Mouse (Mus musculus): ENCODE measurements around the gene Sfmbt2.
"Not testable (repeated sequence)": the region's sequence is repeated elsewhere in the genome, so short reads cannot be mapped to it uniquely, and the experiment has no call there.

Gene Sfmbt2

DNA sequence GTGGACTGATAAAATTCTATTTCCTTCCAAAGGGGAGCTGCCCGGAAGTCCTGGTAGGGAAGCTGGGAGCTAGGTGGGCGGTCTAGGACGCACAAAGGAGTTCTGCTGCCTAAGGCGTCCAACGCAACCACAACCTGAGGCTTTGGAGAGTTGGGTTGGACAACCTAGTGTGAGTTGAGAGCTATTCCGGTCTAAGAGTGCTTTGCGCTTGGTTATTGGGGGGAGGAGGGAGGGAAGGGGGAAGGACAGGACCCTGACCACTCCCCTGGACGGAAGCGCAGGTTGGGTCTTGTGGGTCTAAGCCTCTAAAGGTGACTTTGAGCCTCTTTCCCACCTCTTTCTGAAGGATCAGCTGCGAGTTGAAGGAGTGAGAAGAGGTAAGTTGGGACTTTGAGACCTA is at the start of gene Sfmbt2:
TSS of gene Sfmbt2 (plus strand) at position 335 of the 400 bp plus-strand sequence.
- no peak for DNase-seq

- DNase-seq: no peak
Observed at GRCm38 (mm10) chr2:10321093-10321492, 49.2 kb upstream of the Sfmbt2 start.

DNA sequence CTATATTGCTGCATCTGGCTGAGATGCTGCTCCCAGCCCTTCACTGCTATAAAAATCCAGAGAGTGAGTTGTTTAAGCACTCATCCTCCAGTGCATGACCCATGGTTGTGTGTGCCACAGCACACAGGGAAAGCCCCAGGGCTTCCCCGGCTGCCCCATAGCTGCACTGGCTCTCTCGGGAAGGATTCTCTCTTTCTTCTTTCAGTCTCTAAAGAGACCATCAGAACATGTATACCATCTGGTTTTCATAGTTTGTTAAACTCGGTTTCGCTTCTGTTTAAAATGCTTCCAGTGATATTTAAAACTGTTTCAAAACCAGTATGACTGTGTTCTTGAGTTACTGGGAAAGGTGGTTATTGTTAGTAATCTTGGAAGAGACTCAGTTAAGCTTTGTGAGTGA is 47.1 kb upstream of the Sfmbt2 start:
- DNase-seq: no peak

DNA sequence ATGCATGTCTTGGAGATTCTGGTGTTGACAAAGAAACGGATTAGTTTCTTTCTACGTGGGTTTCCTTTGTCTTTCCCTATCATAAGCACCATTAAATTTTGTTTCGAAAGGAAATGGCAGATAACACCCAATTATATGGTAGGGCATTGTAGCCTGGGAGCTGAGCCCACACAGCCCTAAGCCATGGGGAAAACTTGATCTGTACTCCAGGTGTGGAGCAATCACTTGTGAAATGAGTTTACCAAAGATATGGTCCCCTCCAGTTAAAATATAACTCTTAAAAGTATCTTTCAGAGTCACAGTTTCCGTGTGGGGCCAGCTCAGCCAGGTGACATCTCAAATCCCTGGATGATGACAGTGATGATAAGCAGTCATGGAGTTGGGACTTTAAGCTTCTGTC is 45.3 kb upstream of the Sfmbt2 start:
- no peak for DNase-seq

- no peak for DNase-seq
Observed at GRCm38 (mm10) chr2:10330216-10330615, 40.1 kb upstream of the Sfmbt2 start.

- no peak for DNase-seq
Observed at GRCm38 (mm10) chr2:10334299-10334698, 36.0 kb upstream of the Sfmbt2 start.

GRCm38 (mm10) chr2:10335037-10335608 is 35.2 kb upstream of the Sfmbt2 start:
- DNase-seq: no peak

- no peak for DNase-seq
Observed at GRCm38 (mm10) chr2:10340022-10340421, 30.3 kb upstream of the Sfmbt2 start.

DNA sequence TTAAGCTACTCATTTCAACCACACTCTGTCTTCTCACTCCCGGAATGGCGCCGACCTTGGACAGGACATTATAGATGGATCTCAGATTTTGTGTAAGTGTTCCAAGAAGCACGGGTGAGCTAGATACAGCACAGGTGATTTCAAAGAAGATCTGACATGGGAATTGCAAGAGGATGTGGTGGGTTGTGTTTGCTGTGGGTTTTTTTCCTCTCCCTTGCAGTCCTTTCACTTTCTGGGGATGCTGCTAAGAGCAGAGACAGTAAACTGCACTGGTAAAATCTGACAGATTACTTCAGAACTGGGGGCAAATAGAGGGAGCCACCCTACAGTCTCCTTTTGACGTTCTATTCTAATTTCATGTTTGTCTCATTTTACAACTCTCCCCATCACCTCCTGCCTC is 26.8 kb upstream of the Sfmbt2 start:
- DNase-seq: no peak

GRCm38 (mm10) chr2:10344073-10344472 is 26.2 kb upstream of the Sfmbt2 start:
- not testable (repeated sequence) for DNase-seq

DNA sequence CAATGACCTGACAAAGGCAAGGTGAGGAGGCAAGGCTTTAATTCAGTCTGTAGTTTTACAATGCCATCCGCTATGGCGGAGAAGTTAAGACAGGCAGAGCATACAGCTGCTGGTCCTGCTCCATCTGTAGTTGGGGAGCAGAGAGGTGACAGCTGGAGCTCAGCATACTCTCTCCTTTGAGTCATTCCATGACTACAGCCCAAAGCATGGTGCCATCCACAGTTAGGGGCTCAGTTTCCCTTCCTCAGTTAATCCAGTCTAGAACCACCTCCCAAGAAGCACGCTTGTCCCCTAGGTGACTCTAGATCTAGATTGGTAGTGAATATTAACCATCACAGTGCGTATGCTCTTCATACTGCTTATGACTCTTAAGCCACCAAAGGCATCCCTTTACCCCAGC is 23.1 kb upstream of the Sfmbt2 start:
- DNase-seq: no peak

- DNase-seq: no peak
Observed at GRCm38 (mm10) chr2:10348036-10348435, 22.3 kb upstream of the Sfmbt2 start.

GRCm38 (mm10) chr2:10350266-10350810 is 20.0 kb upstream of the Sfmbt2 start:
- no peak for DNase-seq

- no peak for DNase-seq
Observed at GRCm38 (mm10) chr2:10351125-10351524, 19.2 kb upstream of the Sfmbt2 start.

DNA sequence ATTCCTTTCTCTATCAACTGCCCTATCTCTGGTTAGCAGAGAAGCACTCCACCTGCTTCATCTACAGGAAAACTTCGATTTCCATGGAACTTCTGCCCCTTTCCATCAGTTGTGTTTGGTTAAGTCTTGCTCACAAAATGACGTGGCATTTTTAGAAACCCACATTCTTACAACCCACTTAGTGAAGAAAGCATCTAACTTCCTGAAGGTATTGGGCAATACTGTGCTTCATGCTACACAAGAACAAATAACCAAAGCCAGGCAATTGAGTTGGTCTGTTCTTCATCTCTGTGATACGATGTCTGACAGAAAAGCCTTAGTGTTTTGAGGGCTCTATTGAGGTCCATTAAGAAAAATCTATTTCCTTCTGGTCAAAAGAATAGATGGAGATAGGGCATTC is 17.4 kb upstream of the Sfmbt2 start:
- DNase-seq: no peak

DNA sequence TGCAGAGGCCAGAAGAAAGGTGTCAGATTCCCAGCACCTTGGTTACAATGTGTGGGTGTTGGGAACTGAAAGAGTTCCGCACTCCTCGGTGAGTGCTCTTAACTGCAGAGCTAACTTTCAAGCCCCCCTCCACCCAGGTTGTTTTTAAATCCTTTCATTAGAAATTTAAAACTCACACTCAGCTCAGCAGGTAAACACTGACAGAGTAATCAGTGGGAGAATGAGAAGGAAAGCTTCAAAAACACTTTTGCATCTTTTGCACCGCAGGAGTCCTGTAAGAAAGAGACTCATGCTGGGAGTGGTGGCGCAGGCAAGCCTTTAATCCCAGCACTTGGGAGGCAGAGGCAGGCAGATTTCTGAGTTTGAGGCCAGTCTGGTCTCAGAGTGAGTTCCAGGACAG is 16.4 kb upstream of the Sfmbt2 start:
- no peak for DNase-seq

DNA sequence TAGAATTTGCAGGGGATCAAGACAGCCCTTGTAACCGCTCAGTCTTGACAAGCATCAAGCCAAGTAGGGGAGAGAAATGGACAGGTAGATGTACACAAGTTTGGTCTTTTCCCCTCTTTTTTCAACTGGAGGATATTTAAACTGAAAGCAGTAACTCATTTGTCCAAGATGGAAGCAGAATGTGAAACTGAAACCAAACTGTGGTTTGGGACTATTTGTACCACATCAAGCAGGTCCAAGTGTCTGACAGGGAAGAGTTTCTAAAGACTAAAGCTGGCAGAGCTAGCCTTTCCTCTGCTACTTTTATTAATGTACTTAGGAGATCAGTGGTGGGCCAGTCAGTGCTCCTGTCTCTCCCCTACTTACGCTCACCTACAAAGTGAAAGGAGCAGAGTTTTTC is 10.4 kb upstream of the Sfmbt2 start:
- DNase-seq: no peak

DNA sequence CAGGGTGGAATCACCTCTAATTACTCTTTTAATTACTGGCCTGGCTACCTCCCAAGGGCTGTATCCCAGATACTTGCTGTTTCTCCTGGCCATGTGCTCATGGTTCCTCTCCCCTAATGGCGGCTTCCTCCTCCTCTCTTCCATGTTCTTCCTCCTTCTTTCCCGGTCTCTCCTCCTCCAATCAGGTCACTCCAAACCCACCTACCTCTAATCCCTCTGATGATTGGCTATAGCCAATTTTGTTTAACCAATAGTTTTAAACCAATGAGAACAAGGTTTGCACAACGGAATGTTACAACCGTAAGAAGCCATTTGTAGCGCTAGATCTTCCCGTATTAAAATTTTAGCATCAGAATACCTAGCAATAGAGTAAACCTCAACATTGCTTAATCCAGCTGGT is 5.2 kb upstream of the Sfmbt2 start:
- DNase-seq: no peak

DNA sequence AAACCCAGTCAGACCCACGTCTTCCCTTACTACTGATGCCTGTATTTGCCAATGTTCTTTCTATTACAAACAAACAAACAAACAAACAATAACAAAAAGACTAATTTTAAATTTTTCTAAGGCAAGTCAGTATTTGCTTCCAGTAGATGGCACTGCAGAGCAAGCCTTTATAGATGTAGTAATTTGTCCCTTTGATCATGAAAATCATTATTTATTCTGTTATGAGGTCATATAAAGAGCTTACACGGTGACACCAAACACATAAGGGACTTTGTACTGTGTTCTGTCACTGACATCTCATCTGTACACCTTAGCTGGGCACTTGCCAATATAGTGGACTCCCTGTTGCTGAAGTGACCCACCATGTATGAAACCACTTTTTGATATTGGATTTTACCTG is 4.0 kb upstream of the Sfmbt2 start:
- no peak for DNase-seq

DNA sequence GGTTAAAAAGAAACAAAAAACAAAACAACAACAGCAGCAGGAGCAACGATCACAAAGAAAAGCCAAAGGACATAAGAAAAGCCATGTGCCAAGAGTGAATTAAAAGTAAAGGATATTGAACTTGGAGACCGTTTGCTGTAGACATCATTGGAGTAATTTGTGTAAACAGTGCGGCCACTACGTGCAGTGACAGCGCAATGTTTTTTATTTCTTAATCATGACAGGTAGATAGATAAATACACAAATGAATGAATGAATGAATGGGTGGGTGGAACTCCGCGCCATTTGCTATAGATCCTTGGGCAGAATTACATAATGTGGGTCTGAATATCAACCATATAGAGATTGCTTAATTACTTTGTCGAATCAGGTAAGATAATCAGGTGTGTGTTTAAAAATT is 634 bp upstream of the Sfmbt2 start:
- no peak for DNase-seq

DNA sequence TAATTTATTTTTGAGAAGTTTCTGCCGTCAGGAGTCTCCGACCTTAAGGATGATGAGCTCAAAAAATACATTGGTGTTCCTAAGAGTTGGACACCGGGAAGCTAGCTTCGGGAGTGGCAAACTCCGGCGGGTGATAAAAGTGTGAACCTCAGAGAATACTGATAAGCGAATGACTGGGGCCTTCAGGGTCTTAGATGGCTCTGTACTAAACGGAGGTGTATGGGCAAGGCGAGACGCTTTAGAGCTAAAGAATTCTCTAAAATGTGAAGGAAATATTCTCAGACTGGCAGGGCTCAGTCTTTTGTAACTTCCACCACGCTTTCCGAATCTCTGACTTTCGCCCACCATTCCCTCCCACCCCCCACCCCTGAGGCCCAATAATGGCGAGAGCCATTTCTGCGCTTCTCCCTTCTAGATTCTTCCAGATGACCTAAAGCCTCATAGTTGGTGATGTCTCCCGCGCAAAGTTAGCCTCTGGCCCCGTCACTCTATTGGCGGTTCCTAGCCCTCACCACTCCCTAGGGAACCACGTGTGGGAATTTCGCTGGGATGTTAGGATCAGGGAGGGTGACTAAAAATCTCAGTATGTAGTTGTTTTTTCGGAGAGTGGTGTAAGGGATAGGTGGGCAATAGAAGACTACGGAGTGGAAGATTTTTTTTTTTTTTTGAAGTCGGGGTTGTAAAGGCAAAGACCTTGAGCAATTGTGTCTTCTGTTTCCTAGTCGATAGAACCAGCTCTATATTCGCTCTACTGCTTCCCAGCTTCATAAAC is 563 bp downstream of the Sfmbt2 start:
- no peak for DNase-seq

- DNase-seq: no peak
Observed at GRCm38 (mm10) chr2:10371459-10371817, 1.1 kb downstream of the Sfmbt2 start.

DNA sequence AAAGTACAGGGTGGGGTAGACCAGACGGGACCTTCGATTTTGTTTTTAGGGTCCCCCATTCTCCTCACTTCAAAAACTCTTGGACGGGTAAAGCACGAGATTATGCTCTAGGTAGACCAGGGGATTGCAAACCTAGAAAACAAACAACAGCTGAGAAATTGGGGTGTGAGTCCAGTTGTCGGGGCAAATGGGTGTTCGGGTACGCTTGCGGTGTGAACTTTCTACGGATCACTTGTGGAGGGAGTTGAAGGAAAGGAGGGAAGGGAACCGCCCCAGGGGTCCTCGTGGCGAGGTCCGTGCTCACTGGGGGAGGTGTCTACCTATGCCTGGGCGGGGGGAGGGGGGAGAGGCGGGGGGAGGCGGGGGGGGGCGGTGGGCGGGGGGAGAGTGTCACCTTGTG is 1.6 kb downstream of the Sfmbt2 start:
- no peak for DNase-seq

GRCm38 (mm10) chr2:10372321-10372723 is 2.0 kb downstream of the Sfmbt2 start:
- peak; percentile 8 for DNase-seq

Data from cerebellum, adult 9-10 months (tissue).